Mouse (Mus musculus) cerebellum, postnatal 25 days (tissue): ENCODE results near the gene Blnk.
A peak's percentile ranks its signal among the peaks of the same experiment; 100 is the strongest.

ENCODE experiments used
- DNase-seq, 2 experiments: peaks; one replicate each; pipeline ENCODE4 v3.0.0; 2021; ENCODE audit warnings: mixed read lengths in 2 of 2

Gene Blnk

DNA sequence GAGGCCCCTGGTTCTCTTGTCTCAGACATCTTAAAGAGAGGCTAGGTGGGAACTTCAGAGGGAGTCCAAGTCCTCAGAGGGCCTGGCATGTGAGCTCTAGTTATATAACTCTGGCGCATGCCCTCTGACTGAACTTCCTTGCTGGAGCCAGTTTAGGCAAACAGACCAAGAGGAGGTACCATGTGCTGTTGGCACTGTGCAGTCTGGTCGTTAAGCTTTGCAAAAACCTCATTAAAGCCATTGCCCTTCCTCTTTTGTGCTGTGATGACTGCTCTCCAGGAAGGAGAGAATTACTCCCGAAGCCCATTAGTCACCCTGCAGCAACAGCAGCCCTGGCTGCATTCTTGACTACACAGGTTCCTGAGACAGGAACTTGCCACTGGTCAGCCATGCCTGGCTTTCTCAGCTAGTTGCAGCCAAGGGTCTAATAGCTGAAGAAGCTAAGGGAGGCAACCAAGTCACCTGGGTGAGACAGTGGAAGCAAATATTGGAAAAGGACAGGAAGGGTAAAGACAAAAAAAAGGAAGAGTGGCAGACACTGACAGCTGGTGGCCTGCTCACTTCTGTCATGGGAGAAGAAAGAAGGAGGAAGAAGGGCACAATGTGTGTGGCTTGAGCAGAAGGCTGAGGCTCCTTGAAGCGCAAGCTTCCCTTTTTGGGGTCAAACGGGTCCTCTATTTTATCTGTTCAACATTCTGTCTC is 4.3 kb upstream of the Blnk start:
- DNase-seq = no peak

DNA sequence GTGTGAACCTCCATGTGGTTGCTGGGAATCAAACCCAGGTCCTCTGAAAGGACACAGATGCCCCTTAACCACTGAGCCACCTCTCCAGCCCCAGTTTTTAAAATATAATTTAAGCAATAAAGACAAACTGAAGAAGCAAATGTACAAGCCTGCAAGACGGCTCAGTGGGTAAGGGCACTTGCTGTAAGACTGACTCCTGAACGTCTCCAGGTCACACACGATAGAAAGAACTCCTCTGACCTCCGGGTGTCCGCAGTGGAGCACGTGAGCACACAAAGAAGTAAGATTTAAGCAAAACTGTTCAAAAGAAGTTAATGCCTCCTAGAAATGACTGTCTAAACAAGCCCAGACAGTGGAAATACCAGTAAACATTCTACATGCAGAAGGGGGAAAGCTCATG is 2.4 kb upstream of the Blnk start:
- DNase-seq = no peak

DNA sequence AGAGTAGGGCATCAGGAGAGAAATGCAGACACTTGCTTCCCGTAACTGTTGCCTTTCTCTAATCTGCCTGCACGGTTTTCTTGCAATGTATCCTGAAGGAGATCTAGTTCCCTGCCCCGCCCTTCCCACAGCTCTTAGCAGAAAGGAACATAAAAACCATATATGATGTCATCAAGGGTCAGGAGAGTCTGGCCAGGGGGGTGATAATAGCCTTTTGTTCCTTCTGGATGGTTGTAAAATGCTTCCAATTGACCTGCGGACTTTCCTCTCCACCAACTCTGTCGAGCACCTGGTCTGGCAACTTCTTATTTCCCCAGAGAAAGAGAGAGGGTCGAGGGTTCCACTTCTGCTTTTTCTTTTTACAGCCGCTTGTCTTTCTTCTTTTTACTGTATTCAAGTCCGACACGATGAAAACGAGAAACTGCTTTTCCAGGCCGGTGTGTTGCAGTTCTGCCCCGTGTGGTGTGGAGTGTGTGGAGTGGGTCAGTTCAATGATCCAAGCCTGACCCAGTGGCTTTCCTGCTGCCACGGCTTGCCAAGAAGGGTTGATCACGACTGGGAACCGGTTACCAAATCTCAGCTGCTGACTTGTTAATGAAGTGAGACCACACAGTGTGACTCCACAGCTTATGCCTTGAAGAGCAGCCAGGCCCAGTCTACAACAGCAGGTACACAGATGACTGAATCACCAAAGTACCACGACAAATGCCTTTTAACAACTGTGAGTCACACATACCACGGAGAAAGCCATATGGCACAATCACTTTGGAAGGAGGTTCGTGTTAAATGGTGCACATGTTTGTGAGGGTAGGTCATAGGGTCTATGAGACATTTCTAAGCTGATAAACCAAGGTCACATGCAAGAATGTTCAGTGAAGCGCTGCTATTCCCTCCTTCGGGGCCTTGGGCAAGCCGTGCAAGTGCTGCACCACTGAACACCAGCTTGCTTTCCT is 1.4 kb upstream of the Blnk start:
- peak; percentile 18 to 38 for DNase-seq

DNA sequence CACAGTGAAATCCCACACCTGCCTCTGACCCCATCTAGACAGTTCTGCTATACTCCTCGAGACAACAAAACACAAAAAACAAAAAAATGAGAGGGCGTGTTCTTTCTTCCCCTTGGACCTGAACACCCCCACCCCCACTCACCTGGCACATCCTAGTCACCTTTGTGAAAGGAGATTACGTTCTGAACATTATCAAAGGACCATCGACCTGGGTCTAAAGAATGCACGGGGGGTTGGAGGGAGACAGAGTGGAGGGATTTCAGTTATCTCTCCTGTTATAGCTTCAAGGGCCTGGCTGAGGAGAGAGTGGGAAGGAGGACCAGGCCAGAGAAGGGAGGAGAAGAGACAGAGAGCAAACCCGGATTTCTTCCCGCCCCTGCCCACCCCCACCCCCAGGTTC is 576 bp upstream of the Blnk start:
- no peak for DNase-seq

DNA sequence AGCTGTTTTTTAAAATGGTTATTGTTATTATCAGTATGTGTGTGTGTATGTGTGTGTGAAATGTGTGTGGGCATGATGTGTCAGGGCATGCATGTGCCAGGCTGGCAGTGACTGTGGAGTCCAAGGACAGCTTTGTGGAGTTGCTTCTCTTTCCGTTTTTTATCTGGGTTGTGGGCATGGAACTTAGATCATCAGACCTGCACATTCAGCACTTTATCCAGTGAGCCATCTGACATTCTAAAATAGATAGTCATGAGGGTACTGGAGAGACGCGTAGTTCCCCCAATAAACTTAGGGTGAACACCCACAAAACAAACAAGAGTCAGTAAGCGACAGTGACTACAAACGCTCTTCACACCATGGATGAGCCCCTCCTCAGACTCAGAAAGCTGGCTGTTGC is 979 bp downstream of the Blnk start:
- no peak for DNase-seq

DNA sequence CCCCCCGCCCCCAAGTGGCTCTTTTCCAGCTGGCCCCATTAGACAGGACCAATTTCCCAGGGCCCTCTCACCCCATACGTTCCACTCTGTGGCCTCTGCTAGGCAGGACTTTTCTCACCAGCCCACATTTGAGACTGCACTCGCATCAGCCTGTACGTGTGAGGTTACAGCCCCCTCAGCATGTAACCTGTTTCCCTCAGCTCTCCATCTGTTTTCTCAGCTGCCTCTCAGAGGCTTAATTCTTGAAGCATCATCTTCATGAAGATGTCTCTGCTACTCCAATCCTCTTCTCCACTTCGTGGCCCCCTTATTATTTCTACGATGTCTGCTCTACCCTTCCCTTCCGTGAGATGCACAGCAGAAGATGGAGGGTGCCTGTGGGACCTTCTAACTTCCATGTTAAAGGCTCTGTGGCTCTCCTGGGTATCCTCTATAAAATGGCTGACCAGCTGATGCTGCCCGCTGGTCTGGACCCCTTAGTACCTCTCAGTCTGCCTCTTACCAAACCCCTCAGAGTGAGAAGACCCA is 1.8 kb downstream of the Blnk start:
- no peak for DNase-seq

DNA sequence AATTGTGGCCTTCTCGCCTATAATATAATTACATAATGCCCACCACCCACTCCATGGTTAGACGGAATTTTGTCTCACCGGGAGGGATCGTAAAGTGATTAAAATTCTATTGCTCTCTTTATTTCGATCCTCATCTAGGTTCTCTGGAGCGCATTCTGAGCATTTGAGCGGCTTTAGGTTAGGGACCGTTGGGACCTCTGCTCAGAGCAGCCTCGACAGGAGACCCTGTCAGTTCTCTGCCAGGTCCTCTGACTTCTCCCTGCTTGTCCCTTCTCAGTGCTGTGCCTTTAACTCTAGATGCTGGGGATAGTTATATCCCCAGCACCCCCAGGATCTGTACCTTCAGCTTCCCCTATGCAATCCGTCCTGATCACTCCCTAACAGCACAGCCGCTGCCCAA is 2.2 kb downstream of the Blnk start:
- no peak for DNase-seq

DNA sequence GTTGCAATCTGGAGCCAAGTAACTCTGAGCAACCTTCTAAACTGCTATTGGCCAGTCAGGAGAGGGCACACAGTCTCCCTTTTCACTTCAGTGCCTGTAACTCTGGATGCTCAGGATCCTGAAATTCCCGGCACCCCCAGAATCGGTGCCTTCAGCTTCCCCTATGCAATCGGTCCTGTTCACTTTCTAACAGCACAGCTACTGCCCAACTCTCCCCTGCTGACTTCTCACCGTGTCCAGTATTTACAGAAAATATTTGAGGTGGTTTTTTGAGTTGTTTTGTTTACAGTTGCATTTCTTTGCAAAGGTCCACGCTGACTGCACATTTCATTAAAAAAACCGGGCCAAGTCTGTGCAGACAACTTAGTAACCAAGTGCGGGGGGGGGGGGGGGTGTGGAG is 2.7 kb downstream of the Blnk start:
- DNase-seq = no peak

DNA sequence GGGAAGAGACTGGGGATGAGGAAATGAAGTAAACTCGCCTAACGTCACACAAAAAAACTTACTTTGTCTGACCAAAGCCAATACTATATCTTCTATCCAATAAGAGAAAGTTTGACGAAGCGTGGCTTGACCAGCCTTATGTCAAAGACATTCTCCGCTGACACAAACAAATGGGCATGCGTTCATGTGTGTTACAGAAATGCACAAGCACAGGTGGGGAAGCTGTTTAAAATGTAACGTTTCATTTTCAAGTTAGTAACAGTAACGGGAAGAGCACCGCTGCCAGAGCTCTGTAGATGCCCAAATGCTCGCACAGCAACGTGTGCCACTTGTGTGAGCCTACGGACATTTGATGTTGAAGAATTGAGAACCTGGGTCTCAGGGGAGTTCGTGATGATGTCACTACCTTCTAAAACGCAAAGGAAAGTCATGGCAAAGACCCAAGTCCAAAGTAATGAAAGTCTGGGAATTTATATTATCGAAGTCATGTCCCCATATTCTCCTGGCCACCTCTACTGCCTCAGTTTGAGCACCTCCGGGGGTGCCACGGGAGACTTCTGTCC is 3.5 kb downstream of the Blnk start:
- no peak for DNase-seq

DNA sequence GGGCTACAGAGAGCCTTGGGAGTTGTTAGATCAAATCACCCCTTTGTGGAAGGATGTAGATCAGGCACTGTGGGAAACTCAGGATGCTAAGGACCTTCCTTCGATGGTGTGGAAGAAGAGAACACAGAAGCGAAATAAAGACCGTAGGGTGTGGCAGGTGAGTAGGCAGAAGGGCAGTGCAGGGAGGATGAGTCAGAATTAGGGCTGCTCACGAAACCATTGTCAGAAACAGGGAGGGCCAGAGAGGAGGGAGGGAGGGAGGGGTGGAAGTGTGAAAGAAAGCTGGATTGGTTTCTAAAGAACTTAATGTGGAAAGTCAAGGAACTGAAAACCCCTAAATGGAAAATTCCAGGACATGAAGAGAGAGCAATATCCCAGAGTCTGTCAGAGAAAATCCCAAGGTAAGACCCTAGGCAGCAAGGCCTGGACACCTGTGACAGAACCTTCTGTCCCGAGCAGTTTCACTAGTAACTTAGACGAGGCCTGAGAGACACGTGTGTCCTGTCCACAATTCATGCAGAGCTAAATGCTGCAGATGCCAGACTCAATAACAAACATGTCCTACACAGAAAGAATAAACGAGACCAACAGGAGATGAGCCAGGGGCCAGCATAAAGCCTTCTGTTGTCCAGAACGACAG is 4.3 kb downstream of the Blnk start:
- DNase-seq = no peak

DNA sequence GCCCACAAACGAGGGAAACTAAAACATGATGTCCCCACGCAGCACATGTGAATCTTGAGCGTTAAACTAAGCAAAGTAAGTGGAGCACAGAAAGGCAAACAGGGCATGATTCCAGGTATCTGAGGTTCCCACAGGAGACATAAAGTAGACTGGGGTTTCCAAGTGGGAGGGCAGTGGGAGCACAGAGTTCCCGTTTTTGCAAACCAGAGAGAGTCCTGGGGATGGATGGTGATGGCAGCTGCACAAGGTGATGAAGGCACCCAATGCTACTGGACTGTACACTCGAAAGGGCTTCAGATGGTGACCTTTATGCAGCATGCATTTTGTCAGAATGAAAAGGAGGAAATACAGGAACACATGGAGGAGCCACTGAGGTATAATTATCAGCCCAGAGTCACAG is 5.5 kb downstream of the Blnk start:
- DNase-seq = no peak

DNA sequence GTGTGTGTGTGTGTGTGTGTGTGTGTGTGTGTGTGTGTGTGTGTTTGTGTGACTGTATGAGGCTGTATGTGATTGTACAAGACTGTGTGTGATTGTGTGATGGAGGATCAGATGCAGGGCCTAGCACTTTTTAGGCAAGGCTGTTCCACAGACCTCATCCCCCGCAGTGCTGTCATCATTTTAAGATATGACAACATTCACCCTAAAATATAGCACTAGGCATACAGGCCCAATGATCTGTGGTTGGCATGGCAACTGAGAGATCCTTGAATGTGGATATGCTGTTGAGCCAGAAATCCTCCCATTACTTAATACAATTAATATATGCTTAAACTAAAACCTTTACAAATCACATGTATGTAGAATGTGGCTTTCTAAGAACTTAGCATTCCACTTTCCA is 9.8 kb downstream of the Blnk start:
- no peak for DNase-seq

DNA sequence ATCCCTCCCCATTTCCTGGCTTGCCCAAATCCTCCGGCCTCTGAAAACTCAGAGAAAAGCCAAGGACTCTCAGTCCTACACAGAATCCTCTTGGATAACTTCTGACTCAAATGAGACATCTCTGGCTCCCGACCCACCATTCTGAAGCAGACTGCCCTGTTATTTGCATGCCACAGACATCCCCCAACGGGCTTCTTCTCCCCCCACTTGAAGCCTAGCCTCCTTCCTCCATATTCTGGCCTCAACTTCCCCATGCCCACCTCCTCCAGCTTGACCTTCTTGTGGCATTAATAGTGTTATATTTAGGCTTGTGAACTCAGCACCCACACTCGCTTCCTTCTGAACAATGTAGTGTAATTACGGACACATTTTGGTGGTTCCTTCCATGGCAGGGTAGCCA is 13.7 kb downstream of the Blnk start:
- no peak for DNase-seq

DNA sequence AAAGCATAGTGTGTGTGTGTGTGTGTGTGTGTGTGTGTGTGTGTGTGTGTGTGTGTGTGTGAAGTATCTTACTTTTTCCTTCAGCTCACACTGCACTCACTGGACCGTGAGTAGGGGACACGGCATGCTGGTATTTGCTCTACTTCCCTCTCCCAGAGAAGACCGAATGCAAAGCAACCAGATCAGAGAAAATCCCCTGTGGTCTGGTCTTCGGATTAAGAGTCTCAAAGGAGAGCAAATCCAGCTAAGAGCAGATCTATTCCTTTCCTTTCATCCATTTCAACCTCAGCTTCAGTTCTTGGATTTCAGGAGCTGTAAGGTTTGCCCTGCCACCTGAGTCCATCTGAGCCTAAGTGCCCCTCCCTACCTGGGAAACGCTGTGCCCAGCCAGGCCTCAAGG is 16.3 kb downstream of the Blnk start:
- DNase-seq = no peak

DNA sequence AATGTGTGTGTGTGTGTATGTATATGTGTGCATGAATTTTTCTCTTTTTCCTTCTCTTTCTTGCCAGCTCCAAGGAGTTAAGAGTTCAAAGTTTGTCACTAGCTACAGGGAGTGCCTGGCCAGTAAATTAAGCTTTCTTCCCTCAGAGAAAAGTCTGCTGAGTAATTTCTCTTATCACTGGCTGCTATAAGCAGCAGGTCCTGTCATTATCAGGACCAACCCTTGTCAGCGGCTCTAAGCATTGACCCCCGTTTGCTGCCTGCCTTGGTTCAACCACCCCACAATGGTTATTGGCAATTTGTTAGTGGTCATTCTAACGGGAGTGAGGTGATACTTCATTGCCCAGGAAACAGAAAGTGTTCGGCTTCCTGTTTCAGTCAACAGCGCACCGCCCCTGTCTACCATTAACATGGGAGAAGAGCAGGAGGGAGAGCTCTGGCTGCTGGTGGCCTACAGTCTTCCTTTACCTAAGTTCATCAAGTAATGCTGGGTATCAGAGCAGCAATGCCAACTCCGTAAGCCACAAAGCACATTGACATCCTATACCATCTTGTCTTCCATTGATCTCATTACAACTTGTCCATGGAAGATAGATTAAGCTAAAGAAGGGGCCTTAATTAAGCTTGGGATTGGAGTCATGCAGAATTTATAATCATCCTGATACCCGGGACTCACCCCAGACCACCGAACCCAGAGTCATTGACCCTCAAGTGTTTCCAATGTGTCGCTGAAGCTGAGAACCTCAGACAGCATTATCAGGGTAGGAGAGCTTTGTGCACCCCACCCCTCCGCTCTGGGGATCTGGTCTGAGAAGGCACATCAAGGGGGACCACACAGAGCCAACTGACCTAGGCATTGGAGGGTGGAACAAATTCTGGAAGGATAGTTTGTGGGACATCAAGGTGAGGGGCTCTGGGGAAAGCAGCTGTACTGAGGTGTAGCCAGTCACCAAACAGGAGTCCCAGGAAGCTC is 17.1 kb downstream of the Blnk start:
- DNase-seq = no peak

DNA sequence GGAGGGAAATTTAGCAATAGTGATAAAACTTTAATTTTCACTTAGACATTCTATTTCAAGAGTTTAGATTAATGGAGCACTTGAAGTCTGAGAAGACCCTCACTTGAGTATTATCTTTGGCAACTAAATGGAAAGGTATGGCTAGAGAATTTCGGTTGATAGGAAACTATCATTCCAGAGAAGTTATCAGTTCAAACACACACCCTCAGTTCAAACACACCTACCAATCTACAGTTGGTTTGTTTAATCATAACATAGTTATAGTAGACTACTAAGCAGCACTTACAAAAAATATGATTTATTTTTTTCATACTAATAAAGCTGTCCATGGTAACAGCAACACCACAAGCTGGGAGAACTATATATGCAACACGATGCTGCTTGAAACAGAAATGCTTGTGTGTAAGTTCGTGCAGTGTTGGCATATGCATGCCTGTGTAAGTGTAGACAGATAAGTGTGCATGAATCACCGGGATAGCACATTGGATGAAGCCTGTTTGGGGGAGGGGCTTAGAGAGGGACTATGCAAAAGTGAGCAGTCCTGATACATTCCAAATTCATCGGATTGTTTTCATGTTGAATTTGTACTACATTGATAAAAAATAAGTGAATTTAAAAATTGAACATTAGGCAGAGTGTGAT is 22.9 kb downstream of the Blnk start:
- DNase-seq = no peak

DNA sequence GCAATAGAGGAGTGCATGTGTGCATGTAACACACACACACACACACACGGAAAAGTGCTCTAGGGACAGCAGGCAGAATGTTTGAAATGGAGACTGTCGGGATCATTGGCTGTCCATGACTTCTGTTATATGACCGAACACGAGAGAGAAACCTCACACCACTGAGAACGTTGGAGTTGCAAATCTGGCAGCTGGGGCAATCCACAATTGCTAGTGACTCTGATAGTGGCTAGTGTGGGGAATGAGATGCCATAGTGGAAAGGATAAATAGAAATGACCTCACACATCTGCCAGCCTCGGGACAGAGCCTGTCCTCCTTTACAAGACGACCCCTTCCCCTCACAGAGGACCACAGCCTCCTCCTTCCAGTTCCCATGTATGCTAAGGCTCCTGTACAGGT is 23.6 kb downstream of the Blnk start:
- DNase-seq = no peak

DNA sequence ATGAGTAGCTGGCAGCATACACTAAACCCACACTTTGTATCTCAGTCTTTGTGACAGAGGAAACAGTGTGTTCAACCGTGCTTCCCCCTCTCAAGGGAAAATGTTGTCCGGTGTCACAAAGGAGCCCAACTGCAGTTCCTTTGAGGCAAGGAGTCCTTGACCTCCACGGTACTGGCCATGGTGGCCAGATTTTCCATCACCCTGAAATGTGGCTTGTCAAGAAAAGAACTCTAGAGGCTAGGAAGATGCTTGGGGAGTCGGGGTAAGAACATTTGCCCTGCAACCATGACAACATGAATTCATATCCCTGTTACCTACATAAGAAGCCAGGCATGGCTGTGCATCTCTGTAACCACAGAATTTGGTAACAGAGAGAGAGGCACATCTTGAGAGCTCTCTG is 24.0 kb downstream of the Blnk start:
- DNase-seq = no peak

DNA sequence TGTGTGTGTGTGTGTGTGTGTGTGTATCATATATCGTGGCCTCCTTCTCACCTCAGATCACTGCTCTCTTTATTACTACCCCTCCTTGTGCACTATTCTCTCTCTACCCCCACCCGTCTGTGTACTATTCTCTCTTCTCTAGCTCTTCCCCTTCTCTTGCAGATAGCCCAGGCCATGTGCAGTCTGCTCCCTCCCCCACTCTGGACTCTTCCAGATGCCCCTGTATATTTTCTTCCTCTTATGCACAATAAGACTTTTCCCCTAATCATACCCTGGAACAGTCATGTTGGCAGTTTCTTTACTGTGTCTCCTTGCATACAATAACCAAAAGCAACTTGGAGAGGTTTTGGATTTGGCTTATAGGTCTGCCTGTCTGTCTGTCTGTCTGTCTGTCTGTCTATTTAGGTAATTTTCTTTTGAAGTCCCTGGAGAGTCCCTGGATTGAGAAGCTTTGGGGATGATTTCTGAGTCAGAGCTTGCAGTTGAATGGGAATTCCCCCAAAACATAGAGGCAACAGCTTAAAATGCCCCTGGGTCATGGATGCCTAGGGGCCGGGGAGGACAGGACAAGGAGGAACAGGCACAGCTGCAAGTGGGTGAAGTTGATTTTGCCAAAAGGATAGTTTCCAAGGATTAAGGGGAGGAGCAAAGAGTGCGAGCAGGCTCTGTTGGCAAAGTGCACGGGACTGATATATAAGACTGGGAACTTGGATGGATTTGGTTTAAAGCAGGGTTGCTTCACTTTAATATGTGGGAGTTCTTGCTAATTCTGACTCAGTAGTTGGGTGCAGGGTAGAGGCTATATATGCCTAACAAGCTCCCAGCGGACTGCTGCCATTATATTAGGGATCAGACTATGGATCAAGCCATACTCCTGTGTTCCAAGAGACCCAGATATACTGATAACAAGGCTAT is 29.1 kb downstream of the Blnk start:
- no peak for DNase-seq

DNA sequence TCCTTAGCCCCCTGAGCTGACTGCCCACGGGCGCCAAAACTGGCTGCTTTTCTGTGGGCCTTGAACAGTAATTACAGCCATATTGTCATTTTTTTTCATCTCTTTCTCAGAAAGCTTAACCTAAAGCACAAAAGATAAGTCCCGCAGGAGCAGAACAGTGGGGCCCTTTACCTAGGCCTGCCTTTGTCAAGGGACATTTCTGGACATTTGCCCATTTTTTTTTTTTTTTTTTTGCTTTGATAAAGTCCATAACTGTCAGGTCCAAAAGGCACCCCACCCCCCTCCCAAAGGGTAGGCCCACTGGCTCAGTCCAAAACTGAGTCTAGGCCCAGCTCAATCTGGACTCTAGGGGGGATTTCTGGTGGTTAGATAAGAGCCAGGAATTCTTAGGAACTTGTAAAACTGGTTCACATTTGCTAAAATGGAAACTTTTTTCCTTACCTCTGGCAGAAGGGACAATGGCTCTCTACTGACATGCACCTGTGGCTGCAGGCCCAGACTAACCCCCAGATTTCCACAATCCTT is 29.9 kb downstream of the Blnk start:
- DNase-seq = no peak
